Mouse (Mus musculus): ENCODE measurements at regions not wholly inside any gene's neighbourhood (a gene's known extent, or its start where the extent isn't known, plus 50 kb on each side); places are given as distances from the start of the nearest gene placed in this dataset.

GRCm38 (mm10) chr2:75762030-75762429 is 57.6 kb upstream of the Nfe2l2 start:
- H3K36me3 ChIP-seq (ENCODE audit: insufficient read depth, low read length), result no peaks in the 10 kb centered on the region
- DNase-seq (ENCODE audit: low spot score) (no peak), ATAC-seq (no peak)
- H3K27ac ChIP-seq, result no peak overlapping the region
- no peak overlapping the region for H3K4me2 ChIP-seq (ENCODE audit: low read depth, low read length)
- no peaks in the 10 kb centered on the region for H3K27me3 ChIP-seq (ENCODE audit: insufficient read depth, low read length)
- H3K4me3 ChIP-seq (ENCODE audit: low read length), result no peak overlapping the region
- WGBS, result 81% methylated on average over 5 of the region's 5 CpGs
- no peaks in the 10 kb centered on the region for H3K4me1 ChIP-seq (ENCODE audit: insufficient read depth, low read length)
- H3K9me3 ChIP-seq (ENCODE audit: low read length), result no peaks in the 10 kb centered on the region
- no peak overlapping the region for H3K9ac ChIP-seq (replicated peaks; ENCODE audit: low read length)
- no peak for TF ChIP-seq CTCF (IDR thresholded peaks at IDR 0.05; ENCODE audit: low read depth)

- Histone ChIP-seq H3K9me3 (ENCODE audit: low read length) (no peaks in the 10 kb centered on the region), H3K4me3 (ENCODE audit: low read length) (no peak overlapping the region), H3K36me3 (ENCODE audit: insufficient read depth, low read length) (no peaks in the 10 kb centered on the region), H3K27ac (no peak overlapping the region), H3K27me3 (ENCODE audit: insufficient read depth, low read length) (no peaks in the 10 kb centered on the region), H3K4me1 (ENCODE audit: insufficient read depth, low read length) (no peaks in the 10 kb centered on the region), H3K4me2 (ENCODE audit: low read depth, low read length) (no peak overlapping the region), H3K9ac (replicated peaks; ENCODE audit: low read length) (no peak overlapping the region)
- WGBS, result 58% methylated on average over 9 of the region's 9 CpGs
- DNase-seq (ENCODE audit: low spot score) (no peak), ATAC-seq (no peak)
- no peak for TF ChIP-seq CTCF (IDR thresholded peaks at IDR 0.05; ENCODE audit: low read depth)
Observed at GRCm38 (mm10) chr2:75761626-75762025, 57.2 kb upstream of the Nfe2l2 start.

- TF ChIP-seq CTCF (IDR thresholded peaks at IDR 0.05; ENCODE audit: low read depth), result no peak
- DNase-seq (ENCODE audit: low spot score) (no peak), ATAC-seq (no peak)
- Histone ChIP-seq H3K4me2 (ENCODE audit: low read depth, low read length) (no peak overlapping the region), H3K9me3 (ENCODE audit: low read length) (no peaks in the 10 kb centered on the region), H3K4me1 (ENCODE audit: insufficient read depth, low read length) (no peaks in the 10 kb centered on the region), H3K9ac (replicated peaks; ENCODE audit: low read length) (no peak overlapping the region), H3K27me3 (ENCODE audit: insufficient read depth, low read length) (no peaks in the 10 kb centered on the region), H3K27ac (no peak overlapping the region), H3K36me3 (ENCODE audit: insufficient read depth, low read length) (no peaks in the 10 kb centered on the region), H3K4me3 (ENCODE audit: low read length) (no peak overlapping the region)
- 69% methylated on average over 11 of the region's 11 CpGs for WGBS
Observed at GRCm38 (mm10) chr2:75759196-75759885, 54.9 kb upstream of the Nfe2l2 start.

- DNase-seq (ENCODE audit: low spot score), result no peak
- H3K36me3 ChIP-seq (ENCODE audit: insufficient read depth, low read length), result no peaks in the 10 kb centered on the region
- H3K4me2 ChIP-seq (ENCODE audit: low read depth, low read length), result no peak overlapping the region
- no peak overlapping the region for H3K27ac ChIP-seq
- no peak for TF ChIP-seq CTCF (IDR thresholded peaks at IDR 0.05; ENCODE audit: low read depth)
- no peak overlapping the region for H3K9ac ChIP-seq (replicated peaks; ENCODE audit: low read length)
- no peak overlapping the region for H3K4me3 ChIP-seq (ENCODE audit: low read length)
- no peak for ATAC-seq
- H3K4me1 ChIP-seq (ENCODE audit: insufficient read depth, low read length), result no peaks in the 10 kb centered on the region
- 83% methylated on average over 6 of the region's 6 CpGs for WGBS
- H3K9me3 ChIP-seq (ENCODE audit: low read length), result no peaks in the 10 kb centered on the region
- no peaks in the 10 kb centered on the region for H3K27me3 ChIP-seq (ENCODE audit: insufficient read depth, low read length)
Observed at GRCm38 (mm10) chr2:75758277-75758676, 53.8 kb upstream of the Nfe2l2 start.

- Histone ChIP-seq H3K36me3 (ENCODE audit: insufficient read depth, low read length) (no peaks in the 10 kb centered on the region), H3K27ac (no peak overlapping the region), H3K4me1 (ENCODE audit: insufficient read depth, low read length) (no peaks in the 10 kb centered on the region), H3K4me2 (ENCODE audit: low read depth, low read length) (no peak overlapping the region), H3K4me3 (ENCODE audit: low read length) (no peak overlapping the region), H3K9ac (replicated peaks; ENCODE audit: low read length) (no peak overlapping the region), H3K27me3 (ENCODE audit: insufficient read depth, low read length) (no peaks in the 10 kb centered on the region), H3K9me3 (ENCODE audit: low read length) (no peaks in the 10 kb centered on the region)
- no peak for TF ChIP-seq CTCF (IDR thresholded peaks at IDR 0.05; ENCODE audit: low read depth)
- WGBS, result 72% methylated on average over 16 of the region's 16 CpGs
- no peak for ATAC-seq
- no peak for DNase-seq (ENCODE audit: low spot score)
Observed at GRCm38 (mm10) chr2:75756704-75757638, 52.5 kb upstream of the Nfe2l2 start.

GRCm38 (mm10) chr2:75754606-75755005 is 50.2 kb upstream of the Nfe2l2 start:
- H3K27ac ChIP-seq, result no peak overlapping the region
- TF ChIP-seq CTCF (IDR thresholded peaks at IDR 0.05; ENCODE audit: low read depth), result no peak
- WGBS, result 86% methylated on average over 7 of the region's 7 CpGs
- DNase-seq (ENCODE audit: low spot score), result no peak
- no peak overlapping the region for H3K9ac ChIP-seq (replicated peaks; ENCODE audit: low read length)
- no peak for ATAC-seq
- no peaks in the 10 kb centered on the region for H3K4me1 ChIP-seq (ENCODE audit: insufficient read depth, low read length)
- no peak overlapping the region for H3K4me3 ChIP-seq (ENCODE audit: low read length)
- no peaks in the 10 kb centered on the region for H3K36me3 ChIP-seq (ENCODE audit: insufficient read depth, low read length)
- no peak overlapping the region for H3K4me2 ChIP-seq (ENCODE audit: low read depth, low read length)
- no peaks in the 10 kb centered on the region for H3K27me3 ChIP-seq (ENCODE audit: insufficient read depth, low read length)
- H3K9me3 ChIP-seq (ENCODE audit: low read length), result no peaks in the 10 kb centered on the region

Data from hindbrain, postnatal 0 days (tissue).